Mouse (Mus musculus): ENCODE results near the gene Itgad.

DNA sequence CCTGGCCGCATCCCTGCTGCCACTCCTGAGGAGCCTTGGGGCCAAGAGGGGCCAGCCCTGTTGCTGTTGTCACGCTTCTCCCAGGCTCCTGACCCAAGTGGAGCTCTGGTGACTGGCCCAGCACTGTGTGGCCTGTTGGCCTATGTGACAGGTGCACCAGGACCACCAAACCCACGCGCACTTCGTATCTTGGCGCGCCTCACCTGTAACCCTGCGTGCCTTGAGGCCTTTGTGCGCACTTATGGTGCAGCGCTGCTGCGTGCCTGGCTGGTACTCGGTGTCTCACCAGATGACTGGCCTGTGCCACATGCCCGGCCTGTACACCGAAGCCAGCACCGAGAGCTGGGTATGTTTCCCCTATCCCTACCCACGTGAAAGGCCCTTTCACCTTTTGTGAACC, 88.2 kb downstream of the Itgad start:
- TF ChIP-seq CTCF (IDR thresholded peaks at IDR 0.05; ENCODE audit: borderline replicate concordance, control insufficient read depth, extremely low read depth, insufficient read depth, low read length, poor library complexity) (no peak), POLR2A (IDR thresholded peaks at IDR 0.05; ENCODE audit: control insufficient read depth, extremely low read depth, insufficient read depth, low read length, poor library complexity) (no peak)
